Mouse (Mus musculus): ENCODE results near the gene Ranbp9. TPM values are rescaled to one million over a fixed set of nuclear protein-coding genes. Genes with fewer than 3 reads are reported as not detected.

Gene Ranbp9
- polyA plus RNA-seq, 1 experiment from 2014 or later = 6.8 TPM

DNA sequence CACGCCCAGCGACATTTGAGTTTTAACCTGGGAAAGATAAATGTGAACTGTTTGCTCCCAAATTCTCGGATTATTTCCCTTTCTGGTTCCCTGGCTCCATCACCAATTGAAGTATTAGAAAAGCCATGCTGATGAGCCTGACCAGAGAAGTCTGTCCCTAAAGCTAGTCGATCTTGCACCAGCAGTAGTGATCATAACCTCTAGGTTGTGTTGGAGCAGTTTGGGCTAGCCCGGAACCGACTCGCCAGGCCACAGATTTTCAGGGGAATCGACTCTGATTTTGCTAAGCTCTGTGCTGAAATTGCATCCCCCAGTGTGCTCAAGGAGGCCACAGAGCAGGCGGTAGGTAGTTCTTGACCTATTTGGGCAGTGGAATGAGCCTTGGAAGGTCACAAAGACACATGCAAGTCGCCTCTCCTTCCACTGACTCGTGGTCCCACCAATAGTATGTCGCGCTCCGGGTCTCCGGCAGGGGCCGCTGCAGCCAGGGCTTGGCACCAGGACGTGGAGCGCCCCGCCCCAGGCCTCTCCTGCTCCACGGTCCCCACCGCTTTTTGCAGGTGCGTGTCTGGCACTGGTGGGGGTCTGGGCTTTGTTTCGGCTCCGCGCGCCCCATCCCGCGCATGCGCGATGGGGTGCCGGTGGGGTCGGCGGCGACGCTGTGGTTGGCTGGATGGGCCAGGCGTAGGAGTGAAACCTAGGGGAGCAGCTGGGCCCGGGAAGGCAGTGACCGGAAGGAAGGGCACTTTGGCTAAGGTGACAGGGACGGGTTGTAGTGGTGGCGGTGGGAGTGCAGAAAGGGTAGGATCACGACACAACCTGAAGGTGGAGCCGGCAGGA is 115.9 kb downstream of the Ranbp9 start, which contains the start of gene Sirt5:
Sirt5 (plus strand) TSS at position 512 of the 840 bp plus-strand sequence.
- no peaks in the 10 kb centered on the region for H3K9me3 ChIP-seq (replicated peaks)
- no peaks in the 10 kb centered on the region for H3K27me3 ChIP-seq (replicated peaks)
- peak within 1 kb of the TSS; percentile 17 for H3K27ac ChIP-seq (ENCODE audit: poor library complexity, severe bottlenecking)
- peaks cover 14% of the 10 kb centered on the region for H3K4me1 ChIP-seq (replicated peaks)
- 0 out of 2 replicates have a peak, but pooled peaks cover 2% of the 10 kb centered on the region for H3K36me3 ChIP-seq
- 14% methylated on average over 42 of the region's 42 CpGs for WGBS
- peak within 1 kb of the TSS; percentile 60 for H3K4me3 ChIP-seq
- H3K4me2 ChIP-seq = peak within 1 kb of the TSS; percentile 87
- peak within 1 kb of the TSS; percentile 70 for H3K9ac ChIP-seq
- peak; percentile 92 for ATAC-seq (ENCODE audit: insufficient number of reproducible peaks, low FRiP score)

DNA sequence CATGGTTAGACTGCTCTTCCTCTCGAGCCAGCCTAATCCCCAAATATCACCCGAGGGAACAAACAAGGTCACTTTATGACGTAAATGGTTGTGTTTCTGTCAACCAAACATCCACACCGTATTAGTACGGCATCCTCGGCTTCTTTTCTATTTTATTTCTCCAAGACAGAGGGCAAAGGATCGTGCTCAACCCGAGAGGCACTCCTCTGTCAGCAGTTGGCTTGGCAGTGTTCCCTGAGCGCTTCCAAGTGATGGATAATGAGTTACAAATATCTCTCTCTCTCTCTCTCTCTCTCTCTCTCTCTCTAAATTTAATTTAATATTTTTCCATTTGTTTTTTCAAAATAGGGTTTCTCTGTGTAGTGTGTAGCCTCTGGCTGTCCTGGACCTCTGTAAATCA is 118.7 kb downstream of the Ranbp9 start:
- H3K9ac ChIP-seq = no peak overlapping the region
- no peak overlapping the region for H3K4me2 ChIP-seq
- no peak overlapping the region for H3K4me3 ChIP-seq
- ATAC-seq (ENCODE audit: insufficient number of reproducible peaks, low FRiP score) = no peak
- 78% methylated on average over 9 of the region's 9 CpGs for WGBS
- H3K9me3 ChIP-seq (replicated peaks) = no peaks in the 10 kb centered on the region
- H3K4me1 ChIP-seq (replicated peaks) = peaks cover 15% of the 10 kb centered on the region
- H3K36me3 ChIP-seq = no peaks in the 10 kb centered on the region
- no peak overlapping the region for H3K27ac ChIP-seq (ENCODE audit: poor library complexity, severe bottlenecking)
- no peaks in the 10 kb centered on the region for H3K27me3 ChIP-seq (replicated peaks)

DNA sequence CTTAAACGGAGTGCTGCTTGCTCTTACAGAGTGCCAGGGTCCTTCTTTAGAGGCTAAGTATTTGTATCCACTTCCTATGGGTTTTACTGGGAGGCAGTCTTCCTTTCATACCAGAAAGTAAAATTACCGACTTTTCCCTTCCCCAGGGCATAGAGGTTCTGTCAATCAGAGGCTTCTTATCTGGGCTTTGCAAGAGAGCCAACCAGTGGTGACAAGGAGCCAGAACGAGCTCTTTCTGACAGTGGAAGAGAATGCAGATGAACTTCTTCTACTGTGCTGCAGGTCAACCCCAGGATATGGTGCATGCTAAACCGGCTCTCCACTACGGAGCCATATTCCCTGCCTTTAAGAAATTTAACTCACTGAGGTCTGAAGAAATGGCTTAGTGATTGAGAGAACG is 120.5 kb downstream of the Ranbp9 start:
- Histone ChIP-seq H3K36me3 (no peaks in the 10 kb centered on the region), H3K27ac (ENCODE audit: poor library complexity, severe bottlenecking) (no peak overlapping the region), H3K4me1 (replicated peaks) (peaks cover 11% of the 10 kb centered on the region; the same call in 1 of the 2 replicates), H3K9ac (no peak overlapping the region), H3K9me3 (replicated peaks) (no peaks in the 10 kb centered on the region), H3K4me3 (no peak overlapping the region), H3K27me3 (replicated peaks) (no peaks in the 10 kb centered on the region), H3K4me2 (no peak overlapping the region)
- WGBS = 47% methylated on average over 6 of the region's 6 CpGs
- no peak for ATAC-seq (ENCODE audit: insufficient number of reproducible peaks, low FRiP score)

DNA sequence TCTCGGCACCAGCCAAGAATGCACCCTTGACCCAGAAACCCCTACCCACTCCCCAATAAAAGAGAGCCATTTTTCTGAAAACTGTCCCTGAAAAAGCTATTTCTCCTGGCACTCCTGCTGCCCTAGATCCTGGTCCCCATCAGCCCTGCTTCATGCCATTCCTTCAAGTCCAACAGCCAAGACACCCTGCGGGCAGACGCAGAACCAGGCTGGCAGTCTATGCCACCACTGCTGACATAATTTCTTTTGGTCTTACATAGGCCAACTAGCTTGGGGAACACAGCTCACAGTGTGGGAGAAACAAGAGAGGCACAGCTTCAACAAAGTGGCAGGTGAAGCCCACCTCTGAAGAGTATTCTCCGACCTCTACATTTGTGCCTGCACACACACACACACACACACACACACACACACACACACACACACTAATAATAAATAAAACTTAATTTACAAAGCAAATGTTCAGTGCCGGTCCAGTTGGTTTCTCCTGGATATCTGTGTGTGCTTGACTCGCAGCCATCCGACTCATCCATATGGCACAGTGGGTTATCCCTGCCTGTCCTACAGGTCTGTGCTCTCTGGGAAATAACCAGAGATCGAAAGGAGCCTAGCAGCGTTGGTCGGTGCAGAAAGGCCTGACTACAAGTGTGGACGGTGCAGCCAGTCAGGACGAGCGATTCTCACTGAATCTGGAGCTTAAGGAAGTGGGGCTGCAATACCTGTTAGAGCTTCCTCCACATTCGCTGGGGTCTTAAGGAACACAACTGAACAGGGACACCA is 124.5 kb downstream of the Ranbp9 start:
- H3K4me2 ChIP-seq = no peak overlapping the region
- H3K4me3 ChIP-seq = no peak overlapping the region
- no peaks in the 10 kb centered on the region for H3K9me3 ChIP-seq (replicated peaks)
- ATAC-seq (ENCODE audit: insufficient number of reproducible peaks, low FRiP score) = no peak
- no peaks in the 10 kb centered on the region for H3K36me3 ChIP-seq
- WGBS = 81% methylated on average over 14 of the region's 14 CpGs
- no peak overlapping the region for H3K9ac ChIP-seq
- H3K27ac ChIP-seq (ENCODE audit: poor library complexity, severe bottlenecking) = no peak overlapping the region
- H3K27me3 ChIP-seq (replicated peaks) = no peaks in the 10 kb centered on the region
- H3K4me1 ChIP-seq (replicated peaks) = peaks cover 22% of the 10 kb centered on the region

DNA sequence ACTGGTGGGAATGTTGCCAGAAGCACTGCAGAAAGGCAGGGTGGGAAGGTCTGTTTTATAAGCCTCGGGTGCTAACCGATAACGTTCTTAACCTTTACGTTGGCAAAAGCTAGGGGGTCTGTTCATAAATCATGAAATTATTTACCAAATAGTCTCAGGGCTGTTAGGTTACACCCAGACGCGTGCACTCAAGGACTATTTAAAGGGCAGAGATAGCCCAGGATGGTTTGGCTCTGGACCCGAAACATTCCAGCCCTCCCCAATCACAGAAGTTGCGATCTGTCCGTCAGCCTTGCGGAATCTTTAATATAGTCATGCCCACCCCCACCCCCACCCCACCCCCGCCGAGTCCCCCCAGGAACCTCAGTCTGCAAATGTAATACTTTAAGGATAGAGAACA is 126.7 kb downstream of the Ranbp9 start:
- H3K4me2 ChIP-seq = peak overlapping the region; percentile 26; the same call in 1 of the 2 replicates
- H3K9ac ChIP-seq = peak overlapping the region; percentile 16; the same call in 1 of the 2 replicates
- H3K27ac ChIP-seq (ENCODE audit: poor library complexity, severe bottlenecking) = no peak overlapping the region
- no peaks in the 10 kb centered on the region for H3K27me3 ChIP-seq (replicated peaks)
- H3K9me3 ChIP-seq (replicated peaks) = no peaks in the 10 kb centered on the region
- WGBS = 57% methylated on average over 12 of the region's 12 CpGs
- no peaks in the 10 kb centered on the region for H3K36me3 ChIP-seq
- H3K4me1 ChIP-seq (replicated peaks) = peaks cover 21% of the 10 kb centered on the region
- no peak overlapping the region for H3K4me3 ChIP-seq
- ATAC-seq (ENCODE audit: insufficient number of reproducible peaks, low FRiP score) = no peak

DNA sequence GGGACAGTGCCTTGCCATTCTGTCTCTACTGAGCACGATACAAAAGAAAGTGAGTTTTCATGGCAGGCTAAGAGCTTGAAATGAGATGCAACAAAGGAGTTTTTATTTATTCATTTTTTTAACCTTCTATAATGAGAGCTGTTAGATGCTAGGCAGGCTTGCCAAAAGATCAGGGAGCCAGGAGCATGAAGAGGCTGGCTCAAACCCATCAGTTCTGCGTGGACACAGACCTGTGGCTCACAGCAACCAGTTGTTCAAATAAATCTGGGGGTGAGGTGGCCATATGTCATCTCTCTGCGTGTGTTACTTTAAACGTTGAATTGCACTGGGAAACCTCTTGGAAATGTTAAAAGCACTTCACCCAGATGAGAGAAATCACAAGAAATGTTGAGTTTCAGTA is 127.7 kb downstream of the Ranbp9 start:
- ATAC-seq (ENCODE audit: insufficient number of reproducible peaks, low FRiP score) = no peak
- Histone ChIP-seq H3K36me3 (no peaks in the 10 kb centered on the region), H3K4me3 (no peak overlapping the region), H3K27me3 (replicated peaks) (no peaks in the 10 kb centered on the region), H3K4me1 (replicated peaks) (peaks cover 21% of the 10 kb centered on the region), H3K9me3 (replicated peaks) (no peaks in the 10 kb centered on the region), H3K9ac (no peak overlapping the region), H3K4me2 (no peak overlapping the region), H3K27ac (ENCODE audit: poor library complexity, severe bottlenecking) (no peak overlapping the region)
- WGBS = 80% methylated on average over 4 of the region's 4 CpGs

Other genes with a start within 250 kb of the Ranbp9 start
- gene Gfod1, start 177.1 kb downstream of the Ranbp9 start, polyA plus RNA-seq (2016; fragmentation: Nextera tagmentation; extraction: Ambion mirVana) = 0.98 and 1.0 TPM in 2 replicates
- 25.8 and 26.0 TPM in 2 replicates for gene Sirt5, start 115.8 kb downstream of the Ranbp9 start, polyA plus RNA-seq (2016; fragmentation: Nextera tagmentation; extraction: Ambion mirVana)
- 134 and 141 TPM in 2 replicates for gene Nol7, start 82.9 kb downstream of the Ranbp9 start, polyA plus RNA-seq (2016; fragmentation: Nextera tagmentation; extraction: Ambion mirVana)
- 18.2 and 19.7 TPM in 2 replicates for gene Mcur1, start 78.9 kb upstream of the Ranbp9 start, polyA plus RNA-seq (2016; fragmentation: Nextera tagmentation; extraction: Ambion mirVana)
- gene Rnf182, start 134.4 kb upstream of the Ranbp9 start, polyA plus RNA-seq (2016; fragmentation: Nextera tagmentation; extraction: Ambion mirVana) = 1.7 and 2.7 TPM in 2 replicates

Data from heart, embryonic 12.5 days (tissue).